Mouse (Mus musculus): ENCODE measurements around the gene Klk11.

DNA sequence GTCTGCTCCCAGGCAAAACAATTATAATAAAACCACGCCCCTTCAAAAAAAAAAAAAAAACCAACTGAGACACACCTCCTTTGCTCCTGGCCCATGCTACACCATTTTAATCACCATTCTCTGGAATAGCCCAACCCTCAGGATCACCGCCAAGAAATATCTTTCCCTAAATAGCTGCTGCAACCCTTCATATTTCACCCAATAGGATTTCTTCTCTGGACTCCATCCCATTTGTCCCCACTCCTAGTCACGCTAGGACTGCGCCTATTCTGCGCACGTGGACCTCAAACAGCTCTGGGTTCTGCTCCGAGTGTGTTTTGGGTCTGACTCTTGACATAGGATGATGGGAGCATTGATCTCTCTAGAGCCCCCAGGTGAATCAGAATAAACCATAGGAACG lies 22.0 kb downstream of the Klk11 start:
- TF ChIP-seq POLR2AphosphoS5 (IDR thresholded peaks at IDR 0.05; ENCODE audit: insufficient replicate concordance, low read depth, low read length), result no peak
- no peak for TF ChIP-seq CTCF (IDR thresholded peaks at IDR 0.05; ENCODE audit: low read depth, low read length)
- no peak for TF ChIP-seq GATA1 (IDR thresholded peaks at IDR 0.05; ENCODE audit: borderline replicate concordance, low read length)
- TF ChIP-seq TAL1 (conservative IDR thresholded peaks at IDR 0.05; ENCODE audit: low read depth, low read length), result no peak
- TF ChIP-seq GATA2 (IDR thresholded peaks at IDR 0.05; ENCODE audit: borderline replicate concordance, low read depth, low read length), result no peak
